ENCODE assay signal across 20 mouse cellular contexts in the genomic region with DNA sequence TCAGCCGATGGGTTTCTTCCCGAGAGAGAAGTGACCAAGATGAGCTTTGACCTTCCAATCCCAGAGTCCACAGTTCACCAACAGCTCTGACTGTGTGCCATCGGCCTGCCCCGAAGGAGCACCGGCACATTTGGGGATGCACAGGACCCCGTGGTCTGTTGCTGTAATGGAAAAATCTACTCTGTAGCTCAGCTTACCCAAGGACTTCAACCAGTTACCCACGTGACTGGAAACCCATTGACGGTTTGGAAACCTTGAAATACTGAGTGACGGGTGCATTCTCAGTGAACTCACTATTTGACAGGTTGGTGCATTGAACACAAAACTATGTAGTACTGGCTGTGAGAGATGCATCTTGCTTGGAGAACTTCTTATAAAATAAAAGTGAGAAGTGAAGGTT. TPM values are rescaled to one million over a fixed set of nuclear protein-coding genes. Genes with fewer than 3 reads are reported as not detected.
A peak's percentile ranks its signal among the peaks of the same experiment; 100 is the strongest.
DNase-seq lines count a peak whose midpoint lies in the region; ATAC-seq and TF ChIP-seq lines count a peak whose summit lies in the region.
"Had no signal": no experiment of that assay in that cellular context is flagged by ENCODE, and none has a peak within 500 bp of the region (broad histone marks: within the 10 kb centered on the region; RNA-seq: fewer than 3 reads in every experiment).

No protein-coding gene starts in this region.

- TF ChIP-seq POLR2A in brain, embryonic 14.5 days (IDR thresholded peaks at IDR 0.05; ENCODE audit: borderline replicate concordance, extremely low read depth, insufficient read depth, insufficient read length, poor library complexity, severe bottlenecking) = no peak

- no peak overlapping the region for H3K27ac ChIP-seq in gastrocnemius, adult 2 months
- H3K27ac ChIP-seq: embryonic facial prominence, embryonic 10.5 days; forebrain, embryonic 15.5 days; heart, embryonic 13.5 days; hindbrain, embryonic 15.5 days had no signal

- TF ChIP-seq CTCF in gastrocnemius, adult 2 months (IDR thresholded peaks at IDR 0.05) = no peak
- TF ChIP-seq CTCF in brain, embryonic 14.5 days (IDR thresholded peaks at IDR 0.05; ENCODE audit: borderline replicate concordance, extremely low read depth, insufficient read depth, insufficient read length) = no peak

- H3K4me3 ChIP-seq in gastrocnemius, adult 2 months = no peak overlapping the region
- H3K4me3 ChIP-seq: embryonic facial prominence, embryonic 10.5 days; forebrain, embryonic 15.5 days; heart, embryonic 13.5 days; hindbrain, embryonic 15.5 days had no signal

- intact Hi-C loops in gastrocnemius, adult 2 months (cut with DNase I) = no loop called here

- peak; percentile 1 for DNase-seq in gastrocnemius, adult 2 months
- DNase-seq in gastrocnemius, adult 18-20 months (ENCODE audit: low spot score) = no peak
- DNase-seq in CD4-positive, CD25-positive, alpha-beta regulatory T cell, adult 2 months (ENCODE audit: low read depth, low spot score) = peak; percentile 76
- DNase-seq in brain, embryonic 14.5 days (ENCODE audit: low read depth) = peak; percentile 28
- no peak for DNase-seq in frontal cortex, adult 2 months (ENCODE audit: extremely low spot score in 1 of 2, low spot score in 1 of 2)
- no peak for DNase-seq in urinary bladder, postnatal 25 days (ENCODE audit: low spot score)
- DNase-seq: adrenal gland, postnatal 14 days; cerebellum, adult 18-20 months; cerebellum, postnatal 10 days; gastrocnemius, postnatal 36 days; heart, adult 11 months; heart, postnatal 36 days had no signal

- no peak for ATAC-seq in megakaryocyte, adult 5-6 weeks (ENCODE audit: poor library complexity, severe bottlenecking)
- ATAC-seq: forebrain, embryonic 15.5 days had no signal

RNA-seq across cellular contexts. Expression of a gene that starts 14.4 kb away (rescaled TPM):
- under 1 TPM in 1 of 2 experiments, not detected in 1; 0.15 TPM for total RNA-seq in gastrocnemius, adult 2 months (2021)
- total RNA-seq in gastrocnemius, adult 18-20 months (2021) = under 1 TPM in 1 of 2 experiments, not detected in 1; 0.11 TPM
- polyA plus RNA-seq in brain, embryonic 14.5 days (2012; rRNA removed) = 0.10 TPM in 1 of 2 replicates, not detected in the other
- polyA plus RNA-seq in frontal cortex, adult 2 months (2012; rRNA removed) = 0.06 and 0.18 TPM in 2 replicates
- total RNA-seq in megakaryocyte, adult 5-6 weeks (2015) = not detected in 2 replicates
- not detected in 2 replicates for total RNA-seq in megakaryocyte, adult 5-6 weeks (2017)
- total RNA-seq: adrenal gland, adult 18-20 months; gastrocnemius, adult 8-10 months; MEL had no signal

RNA-seq across cellular contexts. Expression of a gene that starts 23.8 kb away (rescaled TPM):
- 10 to 100 TPM; 45.9 to 52.0 TPM for total RNA-seq in gastrocnemius, adult 2 months (2021)
- total RNA-seq in gastrocnemius, adult 18-20 months (2021) = 10 to 100 TPM; 52.8 to 52.9 TPM
- 32.6 and 44.7 TPM in 2 replicates for polyA plus RNA-seq in brain, embryonic 14.5 days (2012; rRNA removed)
- 21.5 and 29.0 TPM in 2 replicates for polyA plus RNA-seq in frontal cortex, adult 2 months (2012; rRNA removed)
- 5.4 and 8.7 TPM in 2 replicates for total RNA-seq in megakaryocyte, adult 5-6 weeks (2015)
- 22.7 and 22.8 TPM in 2 replicates for total RNA-seq in megakaryocyte, adult 5-6 weeks (2017)

RNA-seq across cellular contexts. Expression of a gene that starts 33.5 kb away (rescaled TPM):
- 1 to 10 TPM; 5.8 to 8.2 TPM for total RNA-seq in gastrocnemius, adult 2 months (2021)
- 1 to 10 TPM; 5.1 to 7.4 TPM for total RNA-seq in gastrocnemius, adult 18-20 months (2021)
- polyA plus RNA-seq in brain, embryonic 14.5 days (2012; rRNA removed) = 18.6 and 19.8 TPM in 2 replicates
- 26.9 and 27.1 TPM in 2 replicates for polyA plus RNA-seq in frontal cortex, adult 2 months (2012; rRNA removed)
- total RNA-seq in megakaryocyte, adult 5-6 weeks (2015) = 2.9 and 3.0 TPM in 2 replicates
- 3.4 and 8.7 TPM in 2 replicates for total RNA-seq in megakaryocyte, adult 5-6 weeks (2017)

Comparison
In these comparisons a context has a peak if more than half of its experiments do, and no peak if none do; other contexts are left out.
1. DNase-seq: peak in gastrocnemius, adult 2 months (single experiment), CD4-positive, CD25-positive, alpha-beta regulatory T cell, adult 2 months (single experiment) and brain, embryonic 14.5 days (single experiment); none in gastrocnemius, adult 18-20 months (single experiment), frontal cortex, adult 2 months (0 of 2) and urinary bladder, postnatal 25 days (single experiment).